Mouse (Mus musculus) CH12.LX (cell line): Measurements from ENCODE around the gene Tmed4. TPM values are rescaled to one million over a fixed set of nuclear protein-coding genes. Genes with fewer than 3 reads are reported as not detected.

Experiments used
- DNase-seq: peaks from one replicate; pipeline ENCODE4 v3.0.0-alpha.2; 2013; ENCODE audit errors: extremely low read depth
- H3K27ac ChIP-seq: 2 replicates; pipeline ENCODE4 v1.5.1; 2012; ENCODE audit warnings: low read depth, mild to moderate bottlenecking, control low read depth, moderate library complexity; ENCODE audit not compliant: insufficient read depth
- H3K27me3 ChIP-seq: replicated peaks from 2 replicates; pipeline ENCODE3; 2012; ENCODE audit warnings: inconsistent platforms
- H3K36me3 ChIP-seq, 2 experiments: replicated peaks in 1 of 2; 2 replicates each; pipeline versions ENCODE3 to v1.6.1; 2012; ENCODE audit warnings: inconsistent platforms in 1 of 2, low read length in 1 of 2, mild to moderate bottlenecking in 1 of 2, mixed read lengths in 1 of 2, moderate library complexity in 1 of 2; ENCODE audit not compliant: control insufficient read depth in 1 of 2, insufficient read depth in 1 of 2
- H3K4me1 ChIP-seq, 2 experiments: 2 replicates each; pipeline ENCODE4 v1.6.1; 2012; ENCODE audit warnings: inconsistent platforms in 1 of 2, moderate library complexity in 1 of 2; ENCODE audit not compliant: insufficient read depth in 2 of 2, control insufficient read depth in 1 of 2
- H3K4me2 ChIP-seq: 2 replicates; pipeline ENCODE4 v1.6.1; 2012; ENCODE audit warnings: low read depth, mild to moderate bottlenecking, control low read depth; ENCODE audit not compliant: poor library complexity, insufficient read depth, severe bottlenecking
- H3K4me3 ChIP-seq, 3 experiments: fragments of 150-350 bp in 1 of 3; sonication (generic) in 1 of 3; replicated peaks in 1 of 3; 2 replicates each; pipeline versions ENCODE3 to v1.5.1; 2011 to 2012; ENCODE audit warnings: low read depth in 2 of 3, low read length in 2 of 3, mild to moderate bottlenecking in 2 of 3, moderate library complexity in 2 of 3, control low read depth in 1 of 3, improper control_type of control experiment in 1 of 3, inconsistent platforms in 1 of 3, mixed read lengths in 1 of 3; ENCODE audit not compliant: poor library complexity in 1 of 3
- H3K79me2 ChIP-seq: replicated peaks from 2 replicates; pipeline ENCODE4 v1.6.1; 2012; ENCODE audit warnings: mild to moderate bottlenecking, moderate library complexity; ENCODE audit not compliant: control insufficient read depth, poor library complexity, insufficient read depth, severe bottlenecking; ENCODE audit errors: extremely low read depth
- H3K9ac ChIP-seq: 2 replicates; pipeline ENCODE4 v1.6.1; 2012; ENCODE audit warnings: low read depth, mild to moderate bottlenecking, control low read depth, moderate library complexity; ENCODE audit not compliant: insufficient read depth
- H3K9me3 ChIP-seq: replicated peaks from 2 replicates; pipeline ENCODE3; 2012; ENCODE audit warnings: low read length, inconsistent platforms, mixed read lengths
- CHD1 ChIP-seq: IDR thresholded peaks from 2 replicates; pipeline ENCODE4 v1.6.1; 2012; ENCODE audit warnings: low read depth, low read length, improper control_type of control experiment, inconsistent platforms
- CHD2 ChIP-seq: IDR thresholded peaks from 2 replicates; pipeline ENCODE4 v1.6.1; 2011; ENCODE audit warnings: low read length, improper control_type of control experiment
- CTCF ChIP-seq, 2 experiments: IDR thresholded peaks in 1 of 2; conservative IDR thresholded peaks in 1 of 2; 2 replicates each; pipeline ENCODE4 v1.5.1; 2011 to 2012; ENCODE audit warnings: low read depth in 2 of 2, low read length in 2 of 2, improper control_type of control experiment in 1 of 2, inconsistent platforms in 1 of 2, mild to moderate bottlenecking in 1 of 2, moderate library complexity in 1 of 2
- E2F4 ChIP-seq: IDR thresholded peaks from 2 replicates; pipeline ENCODE4 v1.6.1; 2011; ENCODE audit warnings: low read depth, low read length, improper control_type of control experiment; ENCODE audit not compliant: insufficient replicate concordance
- ELF1 ChIP-seq: IDR thresholded peaks from 2 replicates; pipeline ENCODE4 v1.6.1; 2014; ENCODE audit warnings: low read depth, mild to moderate bottlenecking, inconsistent platforms, low read length, improper control_type of control experiment
- EP300 ChIP-seq: IDR thresholded peaks from 2 replicates; pipeline ENCODE4 v1.6.1; 2011; ENCODE audit warnings: low read length, improper control_type of control experiment
- GABPA ChIP-seq: IDR thresholded peaks from 2 replicates; pipeline ENCODE4 v1.6.1; 2012; ENCODE audit warnings: low read depth, low read length, improper control_type of control experiment, inconsistent platforms; ENCODE audit not compliant: insufficient replicate concordance
- HCFC1 ChIP-seq: IDR thresholded peaks from 2 replicates; pipeline ENCODE4 v1.6.1; 2012; ENCODE audit warnings: low read depth, mild to moderate bottlenecking, inconsistent platforms, low read length, improper control_type of control experiment
- JUN ChIP-seq: IDR thresholded peaks from 2 replicates; pipeline ENCODE4 v1.6.1; 2011; ENCODE audit warnings: low read depth, mild to moderate bottlenecking, low read length, improper control_type of control experiment, moderate library complexity; ENCODE audit not compliant: insufficient read depth
- KAT2A ChIP-seq: IDR thresholded peaks from 2 replicates; pipeline ENCODE4 v1.6.1; 2012; ENCODE audit warnings: low read length, improper control_type of control experiment, inconsistent platforms; ENCODE audit not compliant: insufficient replicate concordance
- MAFK ChIP-seq: IDR thresholded peaks from 2 replicates; pipeline ENCODE4 v1.6.1; 2011; ENCODE audit warnings: low read length, improper control_type of control experiment; ENCODE audit not compliant: insufficient replicate concordance
- MAZ ChIP-seq: IDR thresholded peaks from 2 replicates; pipeline ENCODE4 v1.6.1; 2012; ENCODE audit warnings: low read depth, mild to moderate bottlenecking, inconsistent platforms, low read length, improper control_type of control experiment, moderate library complexity
- MEF2A ChIP-seq: IDR thresholded peaks from 2 replicates; pipeline ENCODE4 v1.6.1; 2014; ENCODE audit warnings: low read depth, mild to moderate bottlenecking, inconsistent platforms, low read length, improper control_type of control experiment, borderline replicate concordance
- MXI1 ChIP-seq: IDR thresholded peaks from 2 replicates; pipeline ENCODE4 v1.6.1; 2011; ENCODE audit warnings: mild to moderate bottlenecking, low read depth, low read length, improper control_type of control experiment
- NELFE ChIP-seq: IDR thresholded peaks from 2 replicates; pipeline ENCODE4 v1.6.1; 2011; ENCODE audit warnings: low read depth, low read length, improper control_type of control experiment
- NRF1 ChIP-seq: IDR thresholded peaks from 2 replicates; pipeline ENCODE4 v1.6.1; 2014; ENCODE audit warnings: low read depth, mild to moderate bottlenecking, inconsistent platforms, low read length, improper control_type of control experiment, moderate library complexity
- PAX5 ChIP-seq: IDR thresholded peaks from 2 replicates; pipeline ENCODE4 v1.6.1; 2012; ENCODE audit warnings: low read length, inconsistent platforms, mixed read lengths
- POLR2A ChIP-seq: IDR thresholded peaks from 2 replicates; pipeline ENCODE4 v1.6.1; 2011; ENCODE audit warnings: low read depth, mild to moderate bottlenecking, improper control_type of control experiment, low read length
- RCOR1 ChIP-seq: conservative IDR thresholded peaks from 2 replicates; pipeline ENCODE4 v1.6.1; 2012; ENCODE audit warnings: low read depth, mild to moderate bottlenecking, inconsistent platforms, low read length, improper control_type of control experiment
- SIN3A ChIP-seq: IDR thresholded peaks from 2 replicates; pipeline ENCODE4 v1.6.1; 2012; ENCODE audit warnings: low read length, improper control_type of control experiment, inconsistent platforms
- SMC3 ChIP-seq: IDR thresholded peaks from 2 replicates; pipeline ENCODE4 v1.6.1; 2011; ENCODE audit warnings: low read depth, low read length, improper control_type of control experiment
- TCF12 ChIP-seq: IDR thresholded peaks from 2 replicates; pipeline ENCODE4 v1.6.1; 2014; ENCODE audit warnings: low read depth, mild to moderate bottlenecking, inconsistent platforms, low read length, improper control_type of control experiment
- USF1 ChIP-seq: IDR thresholded peaks from 2 replicates; pipeline ENCODE4 v1.6.1; 2014; ENCODE audit warnings: low read depth, mild to moderate bottlenecking, inconsistent platforms, low read length, improper control_type of control experiment
- ZC3H11A ChIP-seq: IDR thresholded peaks from 2 replicates; pipeline ENCODE4 v1.6.1; 2012; ENCODE audit warnings: low read depth, mild to moderate bottlenecking, inconsistent platforms, low read length, improper control_type of control experiment
- ZMIZ1 ChIP-seq: IDR thresholded peaks from 2 replicates; pipeline ENCODE4 v1.6.1; 2012; ENCODE audit warnings: low read depth, mild to moderate bottlenecking, inconsistent platforms, low read length, improper control_type of control experiment
- ZNF384 ChIP-seq: IDR thresholded peaks from 2 replicates; pipeline ENCODE4 v1.6.1; 2012; ENCODE audit warnings: low read depth, low read length, improper control_type of control experiment, inconsistent platforms
- dilution Hi-C: fragments of 300-500 bp; cut with MboI; formaldehyde crosslinking; loops from 2 replicates; pipeline ENCODE4 v1.14.3; 2020; ENCODE audit warnings: low sequenced_read_pairs; ENCODE audit not compliant: extremely low pct_unique_long_range_greater_than_20kb, extremely low pct_ligation_motif_present
- in situ Hi-C: fragments of 300-500 bp; cut with MboI; formaldehyde crosslinking; loops from 3 replicates; pipeline ENCODE4 v1.14.3; 2019; ENCODE audit warnings: low sequenced_read_pairs, low pct_ligation_motif_present, low pct_unique_long_range_greater_than_20kb, mixed read lengths
- polyA plus RNA-seq: library from polyadenylated mRNA; unstranded; fragments of >175 nt; gene quantifications from 2 replicates; pipeline ENCODE4 v1.2.1, GENCODE M21; 2012; ENCODE audit warnings: low read depth; ENCODE audit not compliant: insufficient read length
- total RNA-seq, 2 experiments: library from RNA; depleted of rRNA; stranded (reverse); fragments of 300-350 nt in 1 of 2; fragments of >200 nt in 1 of 2; gene quantifications; 2 replicates each; pipeline ENCODE4 v1.2.3; 2012 to 2014

Gene Tmed4
- total and polyA plus RNA-seq, 3 experiments, result 50.6 to 59.9 (median 54.1) TPM

GRCm38 (mm10) chr11:6319374-6319773 lies 44.7 kb upstream of the Tmed4 start:
- no peaks in the 10 kb centered on the region for H3K9me3 ChIP-seq
- H3K27ac ChIP-seq, result no peak overlapping the region
- H3K4me1 ChIP-seq, result peaks cover 0 to 9% of the 10 kb centered on the region in 2 experiments; a peak in 1 of 4 replicates
- H3K36me3 ChIP-seq, result peaks cover 59 to 94% of the 10 kb centered on the region in 2 experiments
- H3K27me3 ChIP-seq, result no peaks in the 10 kb centered on the region
- dilution Hi-C loops (no loop called here), in situ Hi-C loops (no loop called here)
- H3K79me2 ChIP-seq, result no peaks in the 10 kb centered on the region
- no peak overlapping the region for H3K9ac ChIP-seq
- TF ChIP-seq CHD1 (no peak), RCOR1 (no peak), JUN (no peak), CHD2 (no peak), MAZ (no peak), ZNF384 (no peak), TCF12 (no peak), CTCF (conservative IDR thresholded peaks at IDR 0.05 in 1 of 2, IDR thresholded peaks at IDR 0.05 in 1 of 2; ENCODE audit: low read depth in 2 of 2, low read length in 2 of 2) (no peak), USF1 (no peak), MAFK (no peak), MEF2A (no peak), SIN3A (no peak), GABPA (no peak), ELF1 (no peak)
- H3K4me3 ChIP-seq, result no peak overlapping the region
- no peak overlapping the region for H3K4me2 ChIP-seq
- DNase-seq, result no peak

GRCm38 (mm10) chr11:6318559-6318958 lies 43.9 kb upstream of the Tmed4 start:
- in situ Hi-C loops (no loop called here), dilution Hi-C loops (no loop called here)
- no peak overlapping the region for H3K9ac ChIP-seq
- DNase-seq, result no peak
- H3K27ac ChIP-seq, result no peak overlapping the region
- H3K4me2 ChIP-seq, result no peak overlapping the region
- no peak overlapping the region for H3K4me3 ChIP-seq
- no peaks in the 10 kb centered on the region for H3K27me3 ChIP-seq
- H3K9me3 ChIP-seq, result no peaks in the 10 kb centered on the region
- no peak for TF ChIP-seq TCF12
- TF ChIP-seq USF1, result no peak
- no peak for TF ChIP-seq ZC3H11A
- TF ChIP-seq CHD2, result no peak
- no peak for TF ChIP-seq MAFK
- no peak for TF ChIP-seq EP300
- no peak for TF ChIP-seq NRF1
- no peak for TF ChIP-seq KAT2A
- TF ChIP-seq SIN3A, result no peak
- no peak for TF ChIP-seq E2F4
- no peak for TF ChIP-seq ZNF384
- no peak for TF ChIP-seq SMC3
- TF ChIP-seq POLR2A, result no peak
- no peak for TF ChIP-seq MXI1
- TF ChIP-seq NELFE, result no peak
- no peak for TF ChIP-seq HCFC1
- no peak for TF ChIP-seq PAX5
- TF ChIP-seq ZMIZ1, result no peak
- H3K36me3 ChIP-seq, result peaks cover 61 to 94% of the 10 kb centered on the region in 2 experiments
- H3K79me2 ChIP-seq, result no peaks in the 10 kb centered on the region
- H3K4me1 ChIP-seq, result peaks cover 0 to 4% of the 10 kb centered on the region in 2 experiments; a peak in 1 of 4 replicates
